In the genomic region with DNA sequence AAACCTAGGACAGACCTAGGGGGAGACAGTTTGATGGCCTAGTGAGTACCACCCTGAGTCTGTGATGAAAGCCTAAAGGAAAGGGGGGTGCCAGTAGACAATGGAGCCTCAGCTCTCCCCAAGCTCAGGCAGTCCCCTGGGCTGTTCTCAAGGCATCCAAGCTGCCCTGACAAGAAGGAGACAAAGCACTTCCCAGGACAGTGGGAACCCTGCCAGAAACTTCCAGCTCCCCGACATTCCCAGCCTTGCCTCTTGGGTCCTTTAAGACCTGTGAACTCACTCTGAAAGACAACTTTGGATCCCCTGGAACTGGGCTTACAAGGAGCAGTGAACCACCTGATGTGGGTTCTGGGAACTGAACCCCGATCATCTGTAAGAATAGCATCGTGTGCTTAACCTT, we compare ENCODE assay signal across 9 mouse cellular contexts.
A peak's percentile ranks its signal among the peaks of the same experiment; 100 is the strongest.
DNase-seq lines count a peak whose midpoint lies in the region; ATAC-seq lines count a peak whose summit lies in the region.
"Had no signal": no experiment of that assay in that cellular context is flagged by ENCODE, and none has a peak within 500 bp of the region (broad histone marks: within the 10 kb centered on the region; RNA-seq: fewer than 3 reads in every experiment).

No protein-coding gene starts in this region.

- peaks cover 8% of the 10 kb centered on the region for H3K27me3 ChIP-seq in heart, embryonic 14.5 days (ENCODE audit: control insufficient read depth, insufficient read depth, low read length)
- H3K27me3 ChIP-seq in intestine, embryonic 15.5 days (replicated peaks) = 0 out of 2 replicates have a peak, but pooled peaks cover 3% of the 10 kb centered on the region
- H3K27me3 ChIP-seq in stomach, embryonic 15.5 days (replicated peaks) = no peaks in the 10 kb centered on the region

- no peaks in the 10 kb centered on the region for H3K36me3 ChIP-seq in heart, embryonic 14.5 days (ENCODE audit: control insufficient read depth, insufficient read depth, low read length)
- no peaks in the 10 kb centered on the region for H3K36me3 ChIP-seq in intestine, embryonic 15.5 days
- no peaks in the 10 kb centered on the region for H3K36me3 ChIP-seq in stomach, embryonic 15.5 days

- H3K4me1 ChIP-seq in heart, embryonic 14.5 days (ENCODE audit: control insufficient read depth in 2 of 2, insufficient read depth in 2 of 2, low read length in 2 of 2) = peaks cover 38 to 43% of the 10 kb centered on the region in 2 experiments
- H3K4me1 ChIP-seq in intestine, embryonic 15.5 days (replicated peaks) = peaks cover 32% of the 10 kb centered on the region
- H3K4me1 ChIP-seq in stomach, embryonic 15.5 days = peaks cover 35% of the 10 kb centered on the region

- H3K9ac ChIP-seq in heart, embryonic 14.5 days (ENCODE audit: low read length) = no peak overlapping the region
- H3K9ac ChIP-seq in intestine, embryonic 15.5 days = no peak overlapping the region
- no peak overlapping the region for H3K9ac ChIP-seq in stomach, embryonic 15.5 days

- ATAC-seq in heart, embryonic 14.5 days (ENCODE audit: insufficient number of reproducible peaks, insufficient read depth, low FRiP score, low read depth) = no peak
- ATAC-seq in intestine, embryonic 15.5 days = no peak
- no peak for ATAC-seq in stomach, embryonic 15.5 days (ENCODE audit: insufficient read depth, low FRiP score, low read depth)

- 70% methylated on average over 3 of the region's 3 CpGs for WGBS in heart, embryonic 14.5 days
- 72% methylated on average over 3 of the region's 3 CpGs for WGBS in intestine, embryonic 15.5 days
- 68% methylated on average over 3 of the region's 3 CpGs for WGBS in stomach, embryonic 15.5 days

- H3K4me2 ChIP-seq in heart, embryonic 14.5 days (ENCODE audit: low read length) = no peak overlapping the region
- 0 out of 2 replicates have a peak overlapping the region, but pooled peaks have one; percentile 7 for H3K4me2 ChIP-seq in intestine, embryonic 15.5 days (replicated peaks)
- no peak overlapping the region for H3K4me2 ChIP-seq in stomach, embryonic 15.5 days

- H3K4me3 ChIP-seq in heart, embryonic 14.5 days (ENCODE audit: control insufficient read depth in 1 of 2, insufficient read depth in 1 of 2, low read depth in 1 of 2, low read length in 2 of 2) = no peak overlapping the region
- H3K4me3 ChIP-seq in intestine, embryonic 15.5 days (replicated peaks) = no peak overlapping the region
- H3K4me3 ChIP-seq in stomach, embryonic 15.5 days (replicated peaks) = no peak overlapping the region

- H3K9me3 ChIP-seq in heart, embryonic 14.5 days (ENCODE audit: control insufficient read depth, low read length) = no peaks in the 10 kb centered on the region
- no peaks in the 10 kb centered on the region for H3K9me3 ChIP-seq in intestine, embryonic 15.5 days
- no peaks in the 10 kb centered on the region for H3K9me3 ChIP-seq in stomach, embryonic 15.5 days

- peak overlapping the region; percentile 16 to 43; a peak in 1 of 4 replicates for H3K27ac ChIP-seq in heart, embryonic 14.5 days (replicated peaks in 1 of 2; ENCODE audit: control insufficient read depth in 1 of 2, insufficient read depth in 1 of 2, low read depth in 2 of 2, low read length in 2 of 2)
- peak overlapping the region; percentile 38; the same call in 1 of the 2 replicates for H3K27ac ChIP-seq in intestine, embryonic 15.5 days
- H3K27ac ChIP-seq in stomach, embryonic 15.5 days = 0 out of 2 replicates have a peak overlapping the region, but pooled peaks have one; percentile 51

- no peak for DNase-seq in heart, adult 8-10 months (ENCODE audit: low spot score)
- peak; percentile 39 for DNase-seq in lung, postnatal 10 days
- DNase-seq in lung, postnatal 36 days = no peak
- DNase-seq in spleen, postnatal 14 days (ENCODE audit: low spot score in 2 of 2) = no peak
- DNase-seq in urinary bladder, postnatal 25 days (ENCODE audit: low spot score) = no peak
- DNase-seq: cerebellum, adult 18-20 months had no signal
